Mouse (Mus musculus) liver, embryonic 13.5 days (tissue): ENCODE measurements around the gene Entpd5. TPM values are rescaled to one million over a fixed set of nuclear protein-coding genes. Genes with fewer than 3 reads are reported as not detected.
"Not testable (repeated sequence)": the region's sequence is repeated elsewhere in the genome, so short reads cannot be mapped to it uniquely, and the experiment has no call there.

Source experiments
- ATAC-seq: fragments of 200-750 bp; cut with Nextera tagmentation; 2 replicates; pipeline ENCODE4 v1.8.0; 2017; ENCODE audit warnings: low read depth, mild to moderate bottlenecking, moderate number of reproducible peaks, moderate library complexity
- DNase-seq: peaks from one replicate; pipeline ENCODE4 v3.0.0; 2022
- H3K27ac ChIP-seq: fragments of 300-500 bp; sonication (generic); 2 replicates; pipeline ENCODE4 v1.5.1; 2015; ENCODE audit warnings: moderate library complexity, mild to moderate bottlenecking, inconsistent platforms
- H3K27me3 ChIP-seq: fragments of 300-500 bp; sonication (generic); 2 replicates; pipeline ENCODE4 v1.6.1; 2015; ENCODE audit warnings: mild to moderate bottlenecking, inconsistent platforms
- H3K36me3 ChIP-seq: fragments of 300-500 bp; sonication (generic); 2 replicates; pipeline ENCODE4 v1.6.1; 2015; ENCODE audit warnings: mild to moderate bottlenecking, inconsistent platforms
- H3K4me1 ChIP-seq: fragments of 300-500 bp; sonication (generic); replicated peaks from 2 replicates; pipeline ENCODE4 v1.6.1; 2015; ENCODE audit warnings: inconsistent platforms
- H3K4me2 ChIP-seq: fragments of 300-500 bp; sonication (generic); 2 replicates; pipeline ENCODE4 v1.6.1; 2015; ENCODE audit warnings: inconsistent platforms, mild to moderate bottlenecking, moderate library complexity
- H3K4me3 ChIP-seq: fragments of 300-500 bp; sonication (generic); replicated peaks from 2 replicates; pipeline ENCODE4 v1.5.1; 2015; ENCODE audit warnings: mild to moderate bottlenecking, inconsistent platforms
- H3K9ac ChIP-seq: fragments of 300-500 bp; sonication (generic); 2 replicates; pipeline ENCODE4 v1.6.1; 2015; ENCODE audit warnings: mild to moderate bottlenecking, inconsistent platforms
- H3K9me3 ChIP-seq: fragments of 300-500 bp; sonication (generic); replicated peaks from 2 replicates; pipeline ENCODE4 v1.6.1; 2016; ENCODE audit warnings: inconsistent platforms
- WGBS: fragments of 180-500 bp; shearing (Covaris S2); methylation state at CpG from one replicate; pipeline ENCODE4 v1.1.7; 2015; ENCODE audit not compliant: insufficient replicate concordance; 5-methylcytosine and 5-hydroxymethylcytosine counted together
- polyA plus RNA-seq: library from polyadenylated mRNA; unstranded; fragments of >200 nt; fragmentation: Nextera tagmentation; extraction: Ambion mirVana; gene quantifications from 2 replicates; pipeline ENCODE4 v1.2.1, GENCODE M21; 2015

Gene Entpd5
- polyA plus RNA-seq, 1 experiment from 2014 or later, result 11.5 TPM

DNA sequence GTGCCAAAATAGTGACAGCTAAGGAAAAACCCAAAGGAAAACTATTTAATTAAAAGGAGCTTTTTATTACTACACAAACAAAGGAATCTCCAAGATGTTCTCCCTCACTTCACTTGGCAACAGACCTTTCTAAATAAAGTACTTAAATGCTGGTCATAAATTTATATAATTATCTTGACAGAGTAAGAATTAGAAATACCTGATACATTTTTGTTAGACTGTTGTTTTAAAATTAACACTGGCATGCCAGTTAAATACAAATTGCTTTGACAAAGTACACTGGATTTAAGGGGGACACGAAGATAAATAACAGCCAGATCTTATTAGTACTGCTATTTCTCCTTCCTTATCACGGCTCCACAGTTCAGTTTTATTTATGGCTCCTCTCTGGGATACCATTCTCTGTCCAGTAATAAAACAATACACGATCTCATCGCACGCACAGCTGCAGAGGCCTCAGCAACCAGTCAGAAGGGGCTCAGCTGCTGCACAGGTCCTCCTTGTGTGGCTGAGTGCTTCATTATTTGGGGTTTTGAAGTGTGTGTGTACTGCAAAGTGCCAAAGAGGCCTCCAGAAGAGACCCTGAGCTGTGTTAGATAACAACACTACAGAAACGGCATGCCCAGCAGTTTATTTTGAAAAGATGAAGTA lies 34.9 kb downstream of the Entpd5 start:
- no peak overlapping the region for H3K9ac ChIP-seq
- no peaks in the 10 kb centered on the region for H3K9me3 ChIP-seq
- no peaks in the 10 kb centered on the region for H3K4me1 ChIP-seq
- H3K36me3 ChIP-seq, result peaks cover 62% of the 10 kb centered on the region
- H3K4me2 ChIP-seq, result no peak overlapping the region
- H3K4me3 ChIP-seq, result no peak overlapping the region
- no peak for DNase-seq
- ATAC-seq, result no peak
- 76% methylated on average over 6 of the region's 6 CpGs for WGBS
- no peaks in the 10 kb centered on the region for H3K27me3 ChIP-seq
- no peak overlapping the region for H3K27ac ChIP-seq

GRCm38 (mm10) chr12:84371647-84372046 lies 37.2 kb downstream of the Entpd5 start:
- H3K4me2 ChIP-seq, result no peak overlapping the region
- H3K27ac ChIP-seq, result no peak overlapping the region
- ATAC-seq, result no peak
- no peak overlapping the region for H3K9ac ChIP-seq
- H3K36me3 ChIP-seq, result peaks cover 79% of the 10 kb centered on the region
- no peak overlapping the region for H3K4me3 ChIP-seq
- no peaks in the 10 kb centered on the region for H3K9me3 ChIP-seq
- DNase-seq, result no peak
- H3K27me3 ChIP-seq, result no peaks in the 10 kb centered on the region
- 89% methylated on average over 5 of the region's 5 CpGs for WGBS
- peaks cover 8% of the 10 kb centered on the region for H3K4me1 ChIP-seq

- Histone ChIP-seq H3K4me2 (no peak overlapping the region), H3K27me3 (no peaks in the 10 kb centered on the region), H3K4me3 (no peak overlapping the region), H3K4me1 (peaks cover 36% of the 10 kb centered on the region), H3K36me3 (peaks cover 52% of the 10 kb centered on the region), H3K9ac (no peak overlapping the region), H3K27ac (no peak overlapping the region), H3K9me3 (no peaks in the 10 kb centered on the region)
- ATAC-seq (no peak), DNase-seq (peak; percentile 43)
- WGBS, result 42% methylated on average over 9 of the region's 9 CpGs
Observed at GRCm38 (mm10) chr12:84366971-84367370, 41.9 kb downstream of the Entpd5 start.

- peaks cover 47% of the 10 kb centered on the region for H3K4me1 ChIP-seq
- ATAC-seq, result no peak
- H3K9ac ChIP-seq, result no peak overlapping the region
- DNase-seq, result no peak
- no peak overlapping the region for H3K27ac ChIP-seq
- no peaks in the 10 kb centered on the region for H3K27me3 ChIP-seq
- no peaks in the 10 kb centered on the region for H3K9me3 ChIP-seq
- 81% methylated on average over 6 of the region's 6 CpGs for WGBS
- H3K4me2 ChIP-seq, result no peak overlapping the region
- H3K36me3 ChIP-seq, result peaks cover 33% of the 10 kb centered on the region
- no peak overlapping the region for H3K4me3 ChIP-seq
Observed at GRCm38 (mm10) chr12:84365137-84365536, 43.7 kb downstream of the Entpd5 start.

GRCm38 (mm10) chr12:84364291-84364690 lies 44.5 kb downstream of the Entpd5 start:
- no peaks in the 10 kb centered on the region for H3K27me3 ChIP-seq
- peaks cover 25% of the 10 kb centered on the region for H3K36me3 ChIP-seq
- H3K27ac ChIP-seq, result no peak overlapping the region; the same call in 1 of the 2 replicates
- no peaks in the 10 kb centered on the region for H3K9me3 ChIP-seq
- peaks cover 56% of the 10 kb centered on the region for H3K4me1 ChIP-seq
- H3K4me3 ChIP-seq, result no peak overlapping the region
- ATAC-seq (no peak), DNase-seq (no peak)
- H3K4me2 ChIP-seq, result no peak overlapping the region
- no peak overlapping the region for H3K9ac ChIP-seq
- WGBS, result 70% methylated on average over 9 of the region's 9 CpGs

GRCm38 (mm10) chr12:84362872-84363271 lies 46.0 kb downstream of the Entpd5 start:
- peaks cover 70% of the 10 kb centered on the region for H3K4me1 ChIP-seq
- peak overlapping the region; percentile 98 for H3K4me3 ChIP-seq
- peaks cover 11% of the 10 kb centered on the region for H3K36me3 ChIP-seq
- WGBS, result 23% methylated on average over 2 of the region's 2 CpGs
- H3K27ac ChIP-seq, result no peak overlapping the region
- H3K4me2 ChIP-seq, result peak overlapping the region; percentile 89
- DNase-seq, result no peak
- no peak for ATAC-seq
- peak overlapping the region; percentile 56 for H3K9ac ChIP-seq
- no peaks in the 10 kb centered on the region for H3K9me3 ChIP-seq
- H3K27me3 ChIP-seq, result no peaks in the 10 kb centered on the region

DNA sequence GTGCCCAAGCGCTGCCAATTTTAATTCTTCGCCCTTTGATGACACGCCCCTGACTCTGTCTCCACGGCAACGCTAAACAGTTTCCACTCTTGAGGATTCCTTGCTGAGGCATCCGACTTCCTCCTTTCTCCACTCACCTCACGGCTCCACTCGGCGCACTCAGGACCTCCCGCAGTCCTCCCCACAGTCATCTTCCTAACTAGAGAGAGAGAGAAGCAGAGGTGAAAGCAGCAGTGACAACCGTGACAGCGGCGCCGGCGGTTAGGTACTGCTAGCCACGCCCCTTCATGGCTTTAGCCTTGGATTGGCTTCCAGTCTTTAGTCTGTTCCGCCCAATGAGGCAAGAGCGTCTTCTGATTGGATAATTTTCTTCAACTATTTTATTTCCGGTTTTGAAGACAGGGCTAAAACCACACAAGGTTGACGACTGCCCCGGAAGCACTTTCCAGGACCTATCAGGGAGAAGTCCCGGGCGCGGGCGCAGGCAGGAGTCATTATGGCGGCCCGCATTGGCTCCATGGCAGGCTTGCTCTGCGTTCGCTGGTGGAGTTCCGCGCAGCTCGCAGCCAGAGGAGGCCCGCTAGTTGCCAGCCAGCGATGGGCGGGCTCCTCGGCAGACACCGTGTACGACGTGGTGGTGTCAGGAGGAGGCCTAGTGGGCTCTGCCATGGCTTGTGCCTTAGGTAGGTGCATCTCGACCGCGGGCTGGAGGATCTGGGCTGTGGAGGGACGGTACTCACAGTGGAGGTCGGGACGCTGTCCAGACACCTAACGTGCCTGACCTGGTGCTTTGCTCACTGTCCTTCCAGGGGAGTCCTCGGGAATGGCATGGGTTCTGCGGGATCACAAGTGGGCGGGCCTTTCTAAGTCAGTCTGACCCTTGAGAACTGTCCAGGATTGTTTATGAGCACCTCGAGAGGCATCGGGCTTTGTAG lies 47.0 kb downstream of the Entpd5 start, which contains the start of the genes Coq6 and Fam161b:
TSS of gene Coq6 (plus strand) at position 103 of the 935 bp plus-strand sequence.
TSS of gene Fam161b (minus strand) at position 279 of the 935 bp plus-strand sequence.
- Histone ChIP-seq H3K9me3 (no peaks in the 10 kb centered on the region), H3K36me3 (peaks cover 7% of the 10 kb centered on the region), H3K4me1 (peaks cover 74% of the 10 kb centered on the region), H3K4me2 (peak within 1 kb of the TSS; percentile 89), H3K4me3 (peak within 1 kb of the TSS; percentile 98), H3K27ac (peak within 1 kb of the TSS; percentile 78), H3K27me3 (no peaks in the 10 kb centered on the region), H3K9ac (peak within 1 kb of the TSS; percentile 87)
- ATAC-seq (peak; percentile 93), DNase-seq (peak; percentile 91)
- under 1% methylated on average over 51 of the region's 51 CpGs for WGBS

GRCm38 (mm10) chr12:84358699-84359098 lies 50.1 kb downstream of the Entpd5 start:
- peaks cover 66% of the 10 kb centered on the region for H3K4me1 ChIP-seq
- H3K9ac ChIP-seq, result peak overlapping the region; percentile 46
- not testable (repeated sequence) for H3K27me3 ChIP-seq, H3K9me3 ChIP-seq
- DNase-seq (peak; percentile 35), ATAC-seq (peak; percentile 27)
- 0 out of 2 replicates have a peak overlapping the region, but pooled peaks have one; percentile 4 for H3K4me3 ChIP-seq
- H3K4me2 ChIP-seq, result peak overlapping the region; percentile 49
- peak overlapping the region; percentile 82 for H3K27ac ChIP-seq
- peaks cover 27% of the 10 kb centered on the region for H3K36me3 ChIP-seq
- 34% methylated on average over 2 of the region's 2 CpGs for WGBS

DNA sequence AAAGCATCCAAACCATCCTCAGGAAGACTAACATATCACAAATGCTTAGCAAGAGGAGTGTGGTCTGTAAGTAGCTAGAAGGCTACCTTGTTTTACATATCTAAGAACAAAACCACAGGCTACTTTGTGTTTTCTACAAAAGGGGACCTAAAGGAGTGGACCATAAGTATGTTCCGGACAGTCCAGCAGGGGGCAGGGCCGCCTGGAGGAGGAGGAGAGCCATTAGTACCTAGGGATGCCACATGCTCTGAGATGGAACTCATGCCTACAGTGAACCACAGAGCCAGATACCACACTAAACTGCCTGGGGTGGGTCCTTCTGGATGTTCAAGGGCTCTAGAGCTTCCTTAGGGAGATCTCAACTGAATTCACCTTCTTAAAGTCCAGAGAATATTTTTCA lies 61.6 kb downstream of the Entpd5 start:
- Histone ChIP-seq H3K4me3 (no peak overlapping the region), H3K27ac (no peak overlapping the region), H3K27me3 (no peaks in the 10 kb centered on the region), H3K4me2 (no peak overlapping the region), H3K9ac (no peak overlapping the region), H3K4me1 (peaks cover 9% of the 10 kb centered on the region; the same call in 1 of the 2 replicates), H3K9me3 (no peaks in the 10 kb centered on the region), H3K36me3 (peaks cover 46% of the 10 kb centered on the region)
- ATAC-seq (no peak), DNase-seq (no peak)
- WGBS, result 60% methylated on average over 2 of the region's 2 CpGs

GRCm38 (mm10) chr12:84336963-84337625 lies 71.7 kb downstream of the Entpd5 start:
- Histone ChIP-seq H3K9me3 (no peaks in the 10 kb centered on the region), H3K9ac (no peak overlapping the region), H3K36me3 (peaks cover 89% of the 10 kb centered on the region), H3K27me3 (no peaks in the 10 kb centered on the region), H3K4me2 (no peak overlapping the region), H3K4me1 (no peaks in the 10 kb centered on the region), H3K27ac (no peak overlapping the region; the same call in 1 of the 2 replicates), H3K4me3 (no peak overlapping the region)
- WGBS, result 53% methylated on average over 11 of the region's 11 CpGs
- DNase-seq, result no peak
- ATAC-seq, result no peak

GRCm38 (mm10) chr12:84327111-84327512 lies 81.7 kb downstream of the Entpd5 start:
- no peak overlapping the region for H3K9ac ChIP-seq
- peaks cover 78% of the 10 kb centered on the region for H3K36me3 ChIP-seq
- ATAC-seq (no peak), DNase-seq (no peak)
- no peak overlapping the region for H3K4me3 ChIP-seq
- no peak overlapping the region for H3K27ac ChIP-seq
- no peak overlapping the region for H3K4me2 ChIP-seq
- 0 out of 2 replicates have a peak, but pooled peaks cover 3% of the 10 kb centered on the region for H3K4me1 ChIP-seq
- H3K9me3 ChIP-seq, result no peaks in the 10 kb centered on the region
- 66% methylated on average over 4 of the region's 4 CpGs for WGBS
- no peaks in the 10 kb centered on the region for H3K27me3 ChIP-seq
